Comparison of ENCODE assay signal across 16 mouse cellular contexts in genomic region chr9:37586718-37587117, GRCm38 (mm10). TPM values are rescaled to one million over a fixed set of nuclear protein-coding genes. Genes with fewer than 3 reads are reported as not detected.
"Had no signal": no experiment of that assay in that cellular context is flagged by ENCODE, and none has a peak within 500 bp of the region (broad histone marks: within the 10 kb centered on the region; RNA-seq: fewer than 3 reads in every experiment).

No protein-coding gene starts in this region.

- H3K27me3 ChIP-seq: limb, embryonic 15.5 days; liver, embryonic 12.5 days; midbrain, embryonic 12.5 days had no signal

- H3K4me2 ChIP-seq: limb, embryonic 15.5 days; liver, embryonic 12.5 days; lung, embryonic 14.5 days; midbrain, embryonic 12.5 days had no signal

- H3K36me3 ChIP-seq: limb, embryonic 15.5 days; liver, embryonic 12.5 days; midbrain, embryonic 12.5 days had no signal

- H3K27ac ChIP-seq: kidney, postnatal 0 days; limb, embryonic 15.5 days; liver, embryonic 12.5 days; midbrain, embryonic 12.5 days; stomach, postnatal 0 days had no signal

- ATAC-seq: liver, embryonic 12.5 days had no signal

- DNase-seq: kidney, adult 9 months; kidney, postnatal 36 days; layer of hippocampus, adult 9-11 months; layer of hippocampus, postnatal 36 days; lung, embryonic 14.5 days; lung, postnatal 10 days; lung, postnatal 4 days; thymus, adult 2 months; thymus, postnatal 36 days had no signal

- H3K9ac ChIP-seq: limb, embryonic 15.5 days; liver, embryonic 12.5 days; lung, embryonic 14.5 days; midbrain, embryonic 12.5 days had no signal

- H3K9me3 ChIP-seq: limb, embryonic 15.5 days; liver, embryonic 12.5 days; midbrain, embryonic 12.5 days had no signal

- H3K4me1 ChIP-seq: limb, embryonic 15.5 days; midbrain, embryonic 12.5 days had no signal

- H3K4me3 ChIP-seq: limb, embryonic 15.5 days; liver, embryonic 12.5 days; midbrain, embryonic 12.5 days had no signal

RNA-seq across cellular contexts. Expression of gene Vsig2, which starts 47.7 kb away (rescaled TPM):
- total RNA-seq: megakaryocyte, adult 5-6 weeks had no signal
- polyA plus RNA-seq: neural tube, embryonic 11.5 days had no signal
